Mouse (Mus musculus) kidney, embryonic 15.5 days (tissue): Measurements from ENCODE around the gene Sh3rf3. TPM values are rescaled to one million over a fixed set of nuclear protein-coding genes. Genes with fewer than 3 reads are reported as not detected.

Experiments used
- ATAC-seq: fragments of 200-750 bp; cut with Nextera tagmentation; replicated peaks from 2 replicates; pipeline ENCODE4 v1.8.0; 2017; ENCODE audit warnings: moderate TSS enrichment; ENCODE audit not compliant: low FRiP score
- H3K27ac ChIP-seq: fragments of 300-500 bp; sonication (generic); 2 replicates; pipeline ENCODE4 v1.5.1; 2015; ENCODE audit warnings: mild to moderate bottlenecking, inconsistent platforms
- H3K27me3 ChIP-seq: fragments of 300-500 bp; sonication (generic); 2 replicates; pipeline ENCODE4 v1.6.1; 2015; ENCODE audit warnings: inconsistent platforms
- H3K36me3 ChIP-seq: fragments of 300-500 bp; sonication (generic); 2 replicates; pipeline ENCODE4 v1.6.1; 2015; ENCODE audit warnings: inconsistent platforms
- H3K4me1 ChIP-seq: fragments of 300-500 bp; sonication (generic); 2 replicates; pipeline ENCODE4 v1.6.1; 2015; ENCODE audit warnings: inconsistent platforms
- H3K4me2 ChIP-seq: fragments of 300-500 bp; sonication (generic); 2 replicates; pipeline ENCODE4 v1.6.1; 2015; ENCODE audit warnings: moderate library complexity, mild to moderate bottlenecking, inconsistent platforms
- H3K4me3 ChIP-seq: fragments of 300-500 bp; sonication (generic); replicated peaks from 2 replicates; pipeline ENCODE4 v1.5.1; 2015; ENCODE audit warnings: mild to moderate bottlenecking, inconsistent platforms
- H3K9ac ChIP-seq: fragments of 300-500 bp; sonication (generic); 2 replicates; pipeline ENCODE4 v1.6.1; 2015; ENCODE audit warnings: mild to moderate bottlenecking, inconsistent platforms
- H3K9me3 ChIP-seq: fragments of 300-500 bp; sonication (generic); replicated peaks from 2 replicates; pipeline ENCODE4 v1.6.1; 2016; ENCODE audit warnings: inconsistent platforms
- WGBS: fragments of 180-500 bp; shearing (Covaris S2); methylation state at CpG from one replicate; pipeline ENCODE4 v1.1.7; 2015; ENCODE audit warnings: mixed read lengths; 5-methylcytosine and 5-hydroxymethylcytosine counted together
- polyA plus RNA-seq: library from polyadenylated mRNA; unstranded; fragments of >200 nt; fragmentation: Nextera tagmentation; extraction: Ambion mirVana; gene quantifications from 2 replicates; pipeline ENCODE4 v1.2.1, GENCODE M21; 2015

The Sh3rf3 gene
- polyA plus RNA-seq, 1 experiment from 2014 or later: 1.3 TPM

DNA sequence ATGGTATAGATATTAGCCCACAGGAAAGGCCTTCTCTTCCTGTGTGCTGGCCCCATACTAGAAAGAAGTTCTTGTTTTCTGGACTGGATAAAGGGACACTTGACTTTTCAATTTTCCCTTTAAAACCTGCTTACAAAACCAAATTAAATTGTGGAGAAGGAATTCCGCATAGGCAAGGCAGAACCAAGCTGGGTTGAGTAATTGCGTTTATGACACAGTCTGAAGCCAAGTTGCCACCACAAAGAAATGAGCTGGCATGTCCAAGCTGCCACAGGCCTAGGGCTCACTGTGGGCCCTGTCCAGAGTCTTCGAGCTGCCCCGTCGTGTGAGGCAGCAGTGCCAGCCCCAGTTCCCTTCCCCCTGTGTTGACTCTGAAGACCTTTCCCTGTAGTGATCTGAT is 156.2 kb downstream of the Sh3rf3 start:
- H3K9ac ChIP-seq: no peak overlapping the region
- H3K27ac ChIP-seq: no peak overlapping the region
- no peaks in the 10 kb centered on the region for H3K4me1 ChIP-seq
- no peaks in the 10 kb centered on the region for H3K36me3 ChIP-seq
- 81% methylated on average over 5 of the region's 5 CpGs for whole genome bisulfite sequencing
- H3K4me2 ChIP-seq: no peak overlapping the region
- H3K4me3 ChIP-seq: no peak overlapping the region
- no peak for ATAC-seq
- H3K9me3 ChIP-seq: no peaks in the 10 kb centered on the region
- no peaks in the 10 kb centered on the region for H3K27me3 ChIP-seq

DNA sequence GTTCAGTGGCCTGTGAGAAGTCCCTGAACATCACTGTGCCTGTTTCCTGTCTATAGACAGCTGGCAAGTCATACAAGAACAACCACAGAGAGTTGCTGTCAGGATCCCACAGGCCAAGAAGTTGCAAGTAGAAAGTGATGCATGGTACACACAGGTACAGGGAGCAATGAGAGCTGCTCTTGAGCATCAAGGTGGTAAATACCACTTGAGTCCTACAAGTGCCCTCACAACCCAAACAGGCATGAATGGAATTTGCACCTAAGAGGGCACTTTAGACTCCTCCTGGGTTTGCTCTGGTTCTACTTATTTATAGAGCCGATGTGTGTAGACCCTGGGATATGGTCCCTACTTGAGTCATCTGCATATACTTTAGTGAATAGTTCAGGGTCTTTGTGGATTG is 159.0 kb downstream of the Sh3rf3 start:
- Histone ChIP-seq H3K36me3 (no peaks in the 10 kb centered on the region), H3K27ac (no peak overlapping the region), H3K9me3 (no peaks in the 10 kb centered on the region), H3K4me2 (no peak overlapping the region), H3K4me3 (no peak overlapping the region), H3K9ac (no peak overlapping the region), H3K27me3 (no peaks in the 10 kb centered on the region), H3K4me1 (no peaks in the 10 kb centered on the region)
- ATAC-seq: no peak
- WGBS: 86% methylated on average over 1 of the region's 1 CpGs

DNA sequence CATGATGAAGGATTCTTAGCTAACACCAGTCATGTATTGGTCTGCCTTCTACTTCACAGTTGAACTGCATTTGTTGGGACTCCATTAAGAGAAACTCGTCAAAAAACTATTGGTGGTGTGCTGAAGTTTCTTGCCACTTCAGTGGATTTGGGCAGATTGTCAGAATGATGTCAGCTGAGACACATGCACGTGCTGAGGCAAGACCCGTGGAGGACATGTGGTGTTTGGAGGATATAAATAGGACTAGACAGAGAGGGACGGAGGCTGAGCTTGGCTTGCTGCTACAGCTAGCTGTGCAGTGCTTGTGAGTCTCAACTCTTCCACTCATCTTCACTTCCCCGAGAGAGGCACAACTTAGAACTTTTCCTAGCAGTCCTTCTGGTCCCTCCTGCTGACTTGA is 161.0 kb downstream of the Sh3rf3 start:
- no peak overlapping the region for H3K4me3 ChIP-seq

DNA sequence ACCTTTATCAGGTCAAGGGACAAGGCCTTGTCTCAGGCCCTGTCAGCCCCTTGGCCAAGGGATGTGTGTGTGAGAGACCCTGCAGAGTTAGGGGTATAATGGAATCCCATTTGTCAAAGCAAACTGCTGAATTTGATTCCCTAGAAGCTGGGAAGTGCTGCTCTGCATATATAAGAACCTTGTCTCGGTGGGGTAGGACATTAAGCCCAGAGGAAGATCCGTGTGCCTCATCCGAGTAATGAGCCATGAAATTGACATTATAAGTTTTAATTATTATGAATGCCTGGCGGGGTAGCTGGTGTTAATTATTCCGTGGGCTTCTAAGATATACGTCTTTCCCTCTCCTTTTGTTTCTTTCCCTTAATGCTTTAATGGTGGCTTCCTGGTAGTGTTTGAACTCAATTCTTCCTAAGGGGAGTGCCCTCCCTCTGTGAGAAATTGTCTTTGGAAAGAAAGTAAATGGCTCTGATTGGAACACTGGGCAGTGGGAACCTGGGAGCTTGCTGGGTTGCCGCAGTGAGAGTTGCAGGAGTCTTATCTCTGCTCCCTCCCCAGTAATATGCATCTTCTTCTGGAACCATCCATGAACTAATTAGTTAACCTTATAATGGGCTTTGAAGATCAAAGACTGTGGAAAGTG is 166.3 kb downstream of the Sh3rf3 start:
- H3K4me2 ChIP-seq: no peak overlapping the region
- 27% methylated on average over 7 of the region's 7 CpGs for WGBS
- no peak overlapping the region for H3K27ac ChIP-seq
- no peaks in the 10 kb centered on the region for H3K4me1 ChIP-seq
- H3K27me3 ChIP-seq: no peaks in the 10 kb centered on the region
- no peak for ATAC-seq
- no peaks in the 10 kb centered on the region for H3K9me3 ChIP-seq
- no peaks in the 10 kb centered on the region for H3K36me3 ChIP-seq
- no peak overlapping the region for H3K9ac ChIP-seq
- H3K4me3 ChIP-seq: no peak overlapping the region

More for the DNA sequence above, 161.0 kb downstream of the Sh3rf3 start:
- H3K36me3 ChIP-seq: no peaks in the 10 kb centered on the region
- no peak overlapping the region for H3K27ac ChIP-seq
- no peak for ATAC-seq
- H3K4me2 ChIP-seq: no peak overlapping the region
- 78% methylated on average over 5 of the region's 5 CpGs for WGBS
- no peak overlapping the region for H3K9ac ChIP-seq
- no peaks in the 10 kb centered on the region for H3K4me1 ChIP-seq
- H3K9me3 ChIP-seq: no peaks in the 10 kb centered on the region
- no peaks in the 10 kb centered on the region for H3K27me3 ChIP-seq

DNA sequence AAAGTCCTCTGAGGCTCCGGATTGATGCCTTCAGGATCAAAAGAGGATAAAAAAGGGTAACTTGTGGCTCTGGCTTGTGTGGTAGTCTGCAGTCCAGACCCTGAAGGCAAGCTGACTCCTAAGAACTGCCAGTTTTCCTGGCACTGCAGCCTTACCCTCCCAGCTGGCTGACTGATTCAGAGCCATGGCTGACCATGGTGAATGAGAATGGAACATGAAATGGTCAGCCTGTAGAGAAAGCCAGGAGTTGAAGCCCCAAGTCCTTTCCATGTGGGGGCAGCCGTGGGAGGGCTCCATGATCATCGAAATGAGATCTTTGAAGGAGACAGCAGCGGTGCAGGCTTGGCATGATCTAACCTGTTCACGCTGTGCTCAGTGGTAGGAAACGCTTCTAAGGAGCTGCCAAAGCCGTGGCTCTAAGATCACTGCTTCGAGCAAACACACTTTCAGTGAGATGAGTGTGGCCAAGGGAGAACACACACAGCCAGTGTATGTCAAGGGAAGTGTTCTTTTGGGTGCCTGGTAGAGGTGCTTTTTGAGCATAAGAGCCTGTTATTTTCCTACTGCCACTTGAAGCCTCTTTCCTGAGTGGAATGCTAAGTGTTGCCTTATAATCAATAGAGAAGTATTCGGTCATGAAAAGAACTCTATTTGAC is 168.6 kb downstream of the Sh3rf3 start:
- no peak for ATAC-seq
- Histone ChIP-seq H3K36me3 (no peaks in the 10 kb centered on the region), H3K4me2 (no peak overlapping the region), H3K9ac (no peak overlapping the region), H3K4me3 (no peak overlapping the region), H3K9me3 (no peaks in the 10 kb centered on the region), H3K4me1 (no peaks in the 10 kb centered on the region), H3K27ac (no peak overlapping the region), H3K27me3 (no peaks in the 10 kb centered on the region)
- WGBS: 82% methylated on average over 9 of the region's 9 CpGs

DNA sequence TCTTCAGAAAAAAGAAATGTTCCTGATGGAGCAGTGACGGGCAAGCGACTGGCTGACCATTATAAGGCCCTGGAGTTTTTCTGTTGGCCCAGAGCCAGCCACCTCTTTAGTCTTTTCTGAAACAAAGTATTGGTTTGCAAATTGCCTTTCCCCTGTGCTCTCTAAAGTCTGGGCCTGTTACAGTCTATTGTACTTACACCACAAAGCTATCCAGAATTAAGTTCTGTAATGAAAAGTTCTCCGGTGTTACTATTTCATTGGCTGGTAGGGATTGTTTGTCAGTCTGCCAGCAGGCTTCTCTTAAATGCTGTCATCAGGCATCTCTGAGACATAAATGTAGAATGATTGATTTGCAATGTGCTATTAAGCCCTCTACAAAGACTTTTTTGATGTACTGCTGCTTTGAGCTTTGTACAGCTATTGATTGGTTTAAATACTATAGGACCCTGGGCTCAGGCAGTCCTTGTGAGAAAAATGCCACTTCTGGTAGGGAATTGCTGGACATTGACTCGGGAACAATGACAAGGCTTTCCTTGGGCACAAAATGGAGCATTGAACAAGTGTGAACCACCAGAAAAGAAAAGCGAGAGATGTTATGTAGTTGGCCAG is 169.5 kb downstream of the Sh3rf3 start:
- 75% methylated on average over 5 of the region's 5 CpGs for whole genome bisulfite sequencing

DNA sequence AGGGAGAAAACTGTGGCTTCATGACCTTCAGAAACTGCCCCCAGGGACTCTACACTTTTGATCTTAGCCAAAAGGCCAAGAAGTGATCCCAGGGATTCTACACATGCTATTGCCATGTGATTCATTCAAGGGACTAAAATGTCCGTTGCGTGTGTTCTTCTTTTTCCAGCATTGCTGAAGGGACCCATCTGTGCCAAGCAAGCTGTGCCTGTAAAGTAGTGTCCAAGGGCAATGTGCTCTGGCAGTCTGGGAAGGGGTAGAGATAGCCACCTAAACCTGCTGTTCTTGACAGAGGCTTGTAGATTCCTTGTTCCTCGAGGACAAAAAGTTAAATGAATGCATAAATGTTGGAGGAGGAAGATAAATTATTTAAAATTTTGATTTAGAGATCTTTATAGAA is 178.5 kb downstream of the Sh3rf3 start:
- no peaks in the 10 kb centered on the region for H3K9me3 ChIP-seq
- H3K4me2 ChIP-seq: no peak overlapping the region
- no peak for ATAC-seq
- H3K4me1 ChIP-seq: no peaks in the 10 kb centered on the region
- H3K27ac ChIP-seq: no peak overlapping the region
- no peaks in the 10 kb centered on the region for H3K27me3 ChIP-seq
- 84% methylated on average over 3 of the region's 3 CpGs for WGBS
- H3K4me3 ChIP-seq: no peak overlapping the region
- no peaks in the 10 kb centered on the region for H3K36me3 ChIP-seq
- H3K9ac ChIP-seq: no peak overlapping the region

More for the DNA sequence above, 169.5 kb downstream of the Sh3rf3 start:
- Histone ChIP-seq H3K9ac (no peak overlapping the region), H3K9me3 (no peaks in the 10 kb centered on the region), H3K4me1 (no peaks in the 10 kb centered on the region), H3K4me2 (no peak overlapping the region), H3K27me3 (no peaks in the 10 kb centered on the region), H3K36me3 (no peaks in the 10 kb centered on the region), H3K27ac (no peak overlapping the region), H3K4me3 (no peak overlapping the region)
- ATAC-seq: no peak

DNA sequence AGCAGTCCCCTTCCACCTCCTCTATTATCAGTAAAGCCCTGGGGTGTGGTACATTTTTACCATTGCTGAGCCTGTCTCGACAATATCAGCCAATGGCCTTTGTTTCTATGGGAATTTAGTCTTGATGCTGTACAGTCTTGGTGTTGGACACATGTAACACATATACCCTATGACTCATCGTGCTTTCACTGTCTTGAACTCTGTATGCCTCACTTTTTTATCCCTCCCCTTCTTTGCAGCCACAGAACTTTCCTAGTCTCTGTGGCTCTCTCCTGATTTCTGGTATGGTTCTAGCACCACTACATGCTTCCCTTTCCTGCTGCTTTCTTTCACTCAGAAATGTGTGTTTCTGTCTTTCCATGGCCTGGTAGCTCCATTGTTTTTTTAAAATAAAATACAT is 181.6 kb downstream of the Sh3rf3 start:
- Histone ChIP-seq H3K36me3 (no peaks in the 10 kb centered on the region), H3K4me1 (no peaks in the 10 kb centered on the region), H3K9me3 (no peaks in the 10 kb centered on the region), H3K4me3 (no peak overlapping the region), H3K27me3 (no peaks in the 10 kb centered on the region), H3K27ac (no peak overlapping the region), H3K4me2 (no peak overlapping the region), H3K9ac (no peak overlapping the region)
- 83% methylated on average over 2 of the region's 2 CpGs for WGBS
- ATAC-seq: no peak

DNA sequence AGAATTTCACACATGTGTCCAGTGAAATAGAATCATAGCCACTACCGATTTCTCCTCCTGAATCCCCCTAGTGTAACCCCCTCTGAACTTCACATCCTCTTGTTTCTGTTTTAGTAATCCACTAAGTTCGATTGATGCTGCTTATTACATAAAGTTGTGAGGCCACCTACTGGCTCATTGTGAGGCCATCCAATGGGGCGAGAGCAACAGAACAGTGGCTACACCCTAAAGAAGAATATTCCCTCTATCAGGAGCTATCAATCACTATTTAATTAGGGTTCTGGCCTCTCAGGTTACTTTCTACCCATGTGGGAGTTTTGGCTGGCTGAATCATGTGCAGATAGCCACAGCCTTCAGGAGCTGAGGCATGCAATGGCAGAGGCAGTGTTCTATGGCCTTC is 182.0 kb downstream of the Sh3rf3 start:
- Histone ChIP-seq H3K9me3 (no peaks in the 10 kb centered on the region), H3K27ac (no peak overlapping the region), H3K4me3 (no peak overlapping the region), H3K27me3 (no peaks in the 10 kb centered on the region), H3K9ac (no peak overlapping the region), H3K36me3 (no peaks in the 10 kb centered on the region), H3K4me2 (no peak overlapping the region), H3K4me1 (no peaks in the 10 kb centered on the region)
- peak; percentile 49; the same call in 1 of the 2 replicates for ATAC-seq
- WGBS: 43% methylated on average over 3 of the region's 3 CpGs

DNA sequence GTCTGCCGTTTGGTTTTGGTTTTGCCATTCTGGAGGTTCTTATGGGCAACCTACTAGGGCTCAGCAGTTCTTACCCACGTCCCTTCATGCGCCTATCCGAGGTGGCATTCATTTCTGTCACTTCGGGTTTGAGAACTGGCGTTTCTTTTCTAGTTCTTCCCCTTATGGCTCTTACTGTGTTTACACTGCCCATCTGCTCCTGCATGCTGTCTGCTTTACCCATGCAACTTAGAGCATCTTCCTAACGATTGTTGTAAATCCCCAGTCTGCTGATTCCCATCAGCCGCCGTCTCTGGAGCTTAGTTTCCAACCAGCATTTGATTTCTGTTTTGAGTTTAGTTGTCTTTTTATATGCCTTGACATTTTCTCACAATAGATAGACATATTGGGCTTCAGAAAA is 189.2 kb downstream of the Sh3rf3 start:
- no peak for ATAC-seq
- H3K9ac ChIP-seq: no peak overlapping the region
- H3K9me3 ChIP-seq: no peaks in the 10 kb centered on the region
- WGBS: 79% methylated on average over 9 of the region's 9 CpGs
- H3K36me3 ChIP-seq: no peaks in the 10 kb centered on the region
- no peaks in the 10 kb centered on the region for H3K27me3 ChIP-seq
- H3K4me1 ChIP-seq: no peaks in the 10 kb centered on the region
- no peak overlapping the region for H3K4me3 ChIP-seq
- no peak overlapping the region for H3K27ac ChIP-seq
- no peak overlapping the region for H3K4me2 ChIP-seq

DNA sequence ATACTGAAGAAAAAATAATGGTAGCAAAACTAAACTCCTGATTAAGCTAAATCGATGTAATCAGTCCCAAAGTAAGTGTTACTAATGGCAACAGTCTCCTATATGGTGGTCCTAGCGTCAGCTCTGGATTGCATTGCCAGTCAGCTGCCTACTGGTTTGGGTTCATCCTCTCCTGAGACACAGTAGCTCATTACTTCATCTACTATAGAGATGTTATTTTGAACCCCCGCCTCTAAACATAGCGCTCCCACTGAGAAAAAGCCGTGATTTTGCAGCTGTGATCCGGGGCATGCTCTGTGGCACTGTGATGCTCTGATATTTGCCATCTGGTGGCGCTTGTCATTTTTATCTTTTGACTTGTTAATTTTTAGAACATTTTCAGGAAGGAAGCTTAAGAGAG is 198.3 kb downstream of the Sh3rf3 start:
- no peak for ATAC-seq
- Histone ChIP-seq H3K4me3 (no peak overlapping the region), H3K9ac (no peak overlapping the region), H3K4me2 (no peak overlapping the region), H3K27ac (no peak overlapping the region), H3K27me3 (no peaks in the 10 kb centered on the region), H3K9me3 (no peaks in the 10 kb centered on the region), H3K36me3 (no peaks in the 10 kb centered on the region), H3K4me1 (no peaks in the 10 kb centered on the region)
- WGBS: 90% methylated on average over 7 of the region's 7 CpGs

DNA sequence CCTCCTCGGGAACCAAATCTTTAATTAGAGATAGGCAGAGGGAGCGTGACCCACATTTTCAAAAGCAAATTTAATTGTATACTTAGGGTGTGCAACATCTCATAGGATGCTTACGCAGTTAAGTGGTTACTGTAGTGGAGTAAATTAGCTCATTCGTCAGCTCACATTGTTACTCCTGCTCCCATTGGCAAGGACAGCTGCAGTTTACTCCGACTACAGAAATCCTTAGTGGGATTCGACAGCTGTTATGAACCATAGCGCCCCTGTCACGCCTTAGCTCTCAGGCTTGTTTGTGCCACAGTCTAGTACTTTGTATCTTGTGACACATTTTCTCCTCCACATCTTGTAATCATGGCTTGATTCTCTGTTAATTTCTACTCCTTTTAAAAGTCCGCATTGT is 200.5 kb downstream of the Sh3rf3 start:
- Histone ChIP-seq H3K27ac (no peak overlapping the region), H3K9me3 (0 out of 2 replicates have a peak, but pooled peaks cover 2% of the 10 kb centered on the region), H3K4me3 (no peak overlapping the region), H3K4me2 (no peak overlapping the region), H3K4me1 (no peaks in the 10 kb centered on the region), H3K36me3 (no peaks in the 10 kb centered on the region), H3K9ac (no peak overlapping the region), H3K27me3 (no peaks in the 10 kb centered on the region)
- ATAC-seq: no peak
- 70% methylated on average over 9 of the region's 9 CpGs for WGBS
